In the genomic region with DNA sequence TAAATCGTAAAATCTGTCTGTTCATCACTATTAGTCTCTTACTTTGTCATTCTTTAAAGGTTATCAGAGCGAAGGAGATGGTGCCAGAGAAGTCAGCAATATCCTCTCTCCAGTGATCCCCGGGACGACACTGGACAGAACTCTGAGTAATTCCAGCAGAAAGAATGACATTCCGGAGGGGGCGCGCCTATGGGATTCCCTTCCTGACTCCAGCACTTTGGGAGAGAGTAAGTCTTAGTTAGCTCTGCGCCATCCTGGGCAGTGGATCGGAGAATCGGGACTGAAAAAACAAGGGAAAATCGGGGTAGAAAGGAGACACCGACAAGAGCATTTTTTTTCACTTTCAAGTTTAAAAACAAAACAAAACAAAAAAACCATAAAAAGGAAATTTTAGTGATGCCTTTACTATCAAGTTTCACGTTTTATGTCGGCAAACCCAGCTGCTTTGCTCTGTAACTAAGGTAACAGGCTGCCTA, we compare ENCODE assay signal across 10 mouse cellular contexts. TPM values are rescaled to one million over a fixed set of nuclear protein-coding genes. Genes with fewer than 3 reads are reported as not detected.
DNase-seq lines count a peak whose midpoint lies in the region; ATAC-seq and TF ChIP-seq lines count a peak whose summit lies in the region.
"Had no signal": no experiment of that assay in that cellular context is flagged by ENCODE, and none has a peak within 500 bp of the region (broad histone marks: within the 10 kb centered on the region; RNA-seq: fewer than 3 reads in every experiment).

No protein-coding gene starts in this region.

- 3% methylated on average over 14 of the region's 14 CpGs for WGBS in heart, postnatal 0 days
- 3% methylated on average over 14 of the region's 14 CpGs for WGBS in midbrain, embryonic 13.5 days

- no peaks in the 10 kb centered on the region for H3K9me3 ChIP-seq in heart, postnatal 0 days (replicated peaks; ENCODE audit: control insufficient read depth, low read length)
- H3K9me3 ChIP-seq in midbrain, embryonic 13.5 days, result no peaks in the 10 kb centered on the region
- H3K9me3 ChIP-seq: liver, embryonic 13.5 days had no signal

- no peak for ATAC-seq in heart, postnatal 0 days (ENCODE audit: insufficient read depth, low read depth)
- ATAC-seq in midbrain, embryonic 13.5 days, result no peak
- ATAC-seq: CD4-positive, CD25-positive, alpha-beta regulatory T cell, adult 4 months had no signal

- peak; percentile 6 for DNase-seq in heart, postnatal 0 days (ENCODE audit: low spot score)
- no peak for DNase-seq in heart, adult 8-10 months (ENCODE audit: low spot score)
- DNase-seq in R1 (ENCODE audit: low read depth, low spot score) (peak; percentile 52), MN1 (ENCODE audit: low spot score) (no peak)
- peak; percentile 4 for DNase-seq in forelimb bud, embryonic 11.5 days (ENCODE audit: low read depth, low spot score)
- DNase-seq in yolk sac, embryonic 10.5 days (ENCODE audit: low spot score), result no peak
- DNase-seq in layer of hippocampus, adult 8-10 months (ENCODE audit: low spot score in 2 of 2), result no peak
- DNase-seq: liver, embryonic 13.5 days had no signal

- H3K4me1 ChIP-seq in heart, postnatal 0 days (ENCODE audit: control insufficient read depth, insufficient read depth), result no peaks in the 10 kb centered on the region
- H3K4me1 ChIP-seq in midbrain, embryonic 13.5 days (replicated peaks), result peaks cover 12% of the 10 kb centered on the region
- H3K4me1 ChIP-seq: liver, embryonic 13.5 days had no signal

- H3K9ac ChIP-seq in heart, postnatal 0 days (replicated peaks; ENCODE audit: low read depth, low read length), result no peak overlapping the region
- no peak overlapping the region for H3K9ac ChIP-seq in midbrain, embryonic 13.5 days (replicated peaks)
- H3K9ac ChIP-seq: liver, embryonic 13.5 days had no signal

- TF ChIP-seq EP300 in heart, postnatal 0 days (IDR thresholded peaks at IDR 0.05; ENCODE audit: low read depth), result no peak

- H3K27me3 ChIP-seq in heart, postnatal 0 days (ENCODE audit: control insufficient read depth, insufficient read depth, low read length), result peaks cover 25% of the 10 kb centered on the region
- H3K27me3 ChIP-seq in midbrain, embryonic 13.5 days, result peaks cover 36% of the 10 kb centered on the region

- H3K27ac ChIP-seq in heart, postnatal 0 days (ENCODE audit: low read depth), result no peak overlapping the region
- H3K27ac ChIP-seq in midbrain, embryonic 13.5 days, result no peak overlapping the region
- H3K27ac ChIP-seq: liver, embryonic 13.5 days had no signal

- H3K4me3 ChIP-seq in heart, postnatal 0 days (ENCODE audit: low read depth, low read length), result 0 out of 2 replicates have a peak overlapping the region, but pooled peaks have one; percentile 5
- H3K4me3 ChIP-seq in midbrain, embryonic 13.5 days (replicated peaks), result peak overlapping the region; percentile 19
- H3K4me3 ChIP-seq: liver, embryonic 13.5 days had no signal

- no peaks in the 10 kb centered on the region for H3K36me3 ChIP-seq in heart, postnatal 0 days (replicated peaks; ENCODE audit: control insufficient read depth, insufficient read depth, low read length)
- no peaks in the 10 kb centered on the region for H3K36me3 ChIP-seq in midbrain, embryonic 13.5 days
- H3K36me3 ChIP-seq: liver, embryonic 13.5 days had no signal

- peak overlapping the region; percentile 34 for H3K4me2 ChIP-seq in heart, postnatal 0 days (ENCODE audit: low read depth, low read length)
- peak overlapping the region; percentile 42 for H3K4me2 ChIP-seq in midbrain, embryonic 13.5 days (replicated peaks)
- H3K4me2 ChIP-seq: liver, embryonic 13.5 days had no signal

- no peak for TF ChIP-seq CTCF in heart, postnatal 0 days (IDR thresholded peaks at IDR 0.05; ENCODE audit: low read depth)

RNA-seq across cellular contexts. Expression of a gene that starts 0.9 kb away (rescaled TPM):
- total RNA-seq in heart, postnatal 0 days (2014; rRNA removed; ENCODE audit: low replicate concordance), result not detected in 2 replicates
- not detected in 2 replicates for polyA plus RNA-seq in heart, postnatal 0 days (2015; fragmentation: Nextera tagmentation; extraction: Ambion mirVana)
- total RNA-seq in heart, adult 8-10 months (2022), result not detected
- not detected in 2 replicates for polyA plus RNA-seq in midbrain, embryonic 13.5 days (2015; fragmentation: Nextera tagmentation; extraction: Ambion mirVana)
- total RNA-seq in layer of hippocampus, adult 8-10 months (2022), result not detected
- polyA plus RNA-seq: liver, embryonic 13.5 days had no signal

RNA-seq across cellular contexts. Expression of a gene that starts 24.4 kb away (rescaled TPM):
- not detected in 2 replicates for total RNA-seq in heart, postnatal 0 days (2014; rRNA removed; ENCODE audit: low replicate concordance)
- not detected in 2 replicates for polyA plus RNA-seq in heart, postnatal 0 days (2015; fragmentation: Nextera tagmentation; extraction: Ambion mirVana)
- total RNA-seq in heart, adult 8-10 months (2022), result not detected
- not detected in 2 replicates for polyA plus RNA-seq in midbrain, embryonic 13.5 days (2015; fragmentation: Nextera tagmentation; extraction: Ambion mirVana)
- total RNA-seq in layer of hippocampus, adult 8-10 months (2022), result not detected
- polyA plus RNA-seq: CD4-positive, CD25-positive, alpha-beta regulatory T cell, adult 4 months; liver, embryonic 13.5 days had no signal

RNA-seq across cellular contexts. Expression of a gene that starts 38.1 kb away (rescaled TPM):
- total RNA-seq in heart, postnatal 0 days (2014; rRNA removed; ENCODE audit: low replicate concordance), result not detected in 2 replicates
- not detected in 2 replicates for polyA plus RNA-seq in heart, postnatal 0 days (2015; fragmentation: Nextera tagmentation; extraction: Ambion mirVana)
- total RNA-seq in heart, adult 8-10 months (2022), result under 1 TPM in 1 of 4 experiments, not detected in 3; 0.22 TPM
- polyA plus RNA-seq in midbrain, embryonic 13.5 days (2015; fragmentation: Nextera tagmentation; extraction: Ambion mirVana), result not detected in 2 replicates
- total RNA-seq in layer of hippocampus, adult 8-10 months (2022), result not detected
- polyA plus RNA-seq: CD4-positive, CD25-positive, alpha-beta regulatory T cell, adult 4 months; liver, embryonic 13.5 days had no signal

RNA-seq across cellular contexts. Expression of a gene that starts 43.1 kb away (rescaled TPM):
- total RNA-seq in heart, postnatal 0 days (2014; rRNA removed; ENCODE audit: low replicate concordance), result 0.08 TPM in 1 of 2 replicates, not detected in the other
- polyA plus RNA-seq in heart, postnatal 0 days (2015; fragmentation: Nextera tagmentation; extraction: Ambion mirVana), result not detected in 2 replicates
- not detected for total RNA-seq in heart, adult 8-10 months (2022)
- 23.1 and 23.5 TPM in 2 replicates for polyA plus RNA-seq in midbrain, embryonic 13.5 days (2015; fragmentation: Nextera tagmentation; extraction: Ambion mirVana)
- total RNA-seq in layer of hippocampus, adult 8-10 months (2022), result 10 to 100 TPM; 33.5 to 37.0 (median 34.7) TPM
- polyA plus RNA-seq: CD4-positive, CD25-positive, alpha-beta regulatory T cell, adult 4 months; liver, embryonic 13.5 days had no signal

Comparison
In these comparisons a context has a peak if more than half of its experiments do, and no peak if none do; other contexts are left out.
1. DNase-seq: peak in heart, postnatal 0 days (single experiment), R1 (single experiment) and forelimb bud, embryonic 11.5 days (single experiment); none in heart, adult 8-10 months (single experiment), yolk sac, embryonic 10.5 days (single experiment), MN1 (single experiment) and layer of hippocampus, adult 8-10 months (0 of 2).